Mouse (Mus musculus) midbrain, embryonic 16.5 days (tissue): Measurements from ENCODE around the gene Wnt10b. TPM values are rescaled to one million over a fixed set of nuclear protein-coding genes. Genes with fewer than 3 reads are reported as not detected.

Source experiments
- ATAC-seq: fragments of 200-750 bp; cut with Nextera tagmentation; 2 replicates; pipeline ENCODE4 v1.8.0; 2017; ENCODE audit warnings: moderate TSS enrichment
- H3K27ac ChIP-seq: fragments of 300-500 bp; sonication (generic); 2 replicates; pipeline ENCODE4 v1.5.1; 2014; ENCODE audit warnings: mild to moderate bottlenecking, low read length, mixed read lengths
- H3K27me3 ChIP-seq: fragments of 300-500 bp; sonication (generic); 2 replicates; pipeline ENCODE4 v1.6.1; 2014; ENCODE audit warnings: low read depth, low read length, mixed read lengths; ENCODE audit not compliant: control insufficient read depth, insufficient read depth
- H3K36me3 ChIP-seq: fragments of 300-500 bp; sonication (generic); 2 replicates; pipeline ENCODE4 v1.6.1; 2014; ENCODE audit warnings: mild to moderate bottlenecking, low read length, moderate library complexity, mixed read lengths; ENCODE audit not compliant: control insufficient read depth, insufficient read depth
- H3K4me1 ChIP-seq: fragments of 300-500 bp; sonication (generic); 2 replicates; pipeline ENCODE4 v1.6.1; 2014; ENCODE audit warnings: mild to moderate bottlenecking, low read length, mixed read lengths; ENCODE audit not compliant: control insufficient read depth, insufficient read depth
- H3K4me2 ChIP-seq: fragments of 300-500 bp; sonication (generic); 2 replicates; pipeline ENCODE4 v1.6.1; 2014; ENCODE audit warnings: mild to moderate bottlenecking, low read length, mixed read lengths
- H3K4me3 ChIP-seq: fragments of 300-500 bp; sonication (generic); 2 replicates; pipeline ENCODE4 v1.5.1; 2014; ENCODE audit warnings: low read depth, mild to moderate bottlenecking, low read length, moderate library complexity, mixed read lengths
- H3K9ac ChIP-seq: fragments of 300-500 bp; sonication (generic); 2 replicates; pipeline ENCODE4 v1.6.1; 2014; ENCODE audit warnings: low read depth, low read length, mixed read lengths
- H3K9me3 ChIP-seq: fragments of 300-500 bp; sonication (generic); replicated peaks from 2 replicates; pipeline ENCODE4 v1.6.1; 2014; ENCODE audit warnings: mild to moderate bottlenecking, low read length, mixed read lengths; ENCODE audit not compliant: control insufficient read depth, poor library complexity, severe bottlenecking
- WGBS: fragments of 180-500 bp; shearing (Covaris S2); extraction: QIAGEN DNeasy Blood & Tissue Kit; methylation state at CpG from one replicate; pipeline ENCODE4 v1.1.7; 2014; 5-methylcytosine and 5-hydroxymethylcytosine counted together
- polyA plus RNA-seq: library from polyadenylated mRNA; unstranded; fragments of >200 nt; fragmentation: Nextera tagmentation; extraction: Ambion mirVana; gene quantifications from 2 replicates; pipeline ENCODE4 v1.2.1, GENCODE M21; 2015

Gene Wnt10b
- polyA plus RNA-seq, 1 experiment from 2014 or later: not detected

DNA sequence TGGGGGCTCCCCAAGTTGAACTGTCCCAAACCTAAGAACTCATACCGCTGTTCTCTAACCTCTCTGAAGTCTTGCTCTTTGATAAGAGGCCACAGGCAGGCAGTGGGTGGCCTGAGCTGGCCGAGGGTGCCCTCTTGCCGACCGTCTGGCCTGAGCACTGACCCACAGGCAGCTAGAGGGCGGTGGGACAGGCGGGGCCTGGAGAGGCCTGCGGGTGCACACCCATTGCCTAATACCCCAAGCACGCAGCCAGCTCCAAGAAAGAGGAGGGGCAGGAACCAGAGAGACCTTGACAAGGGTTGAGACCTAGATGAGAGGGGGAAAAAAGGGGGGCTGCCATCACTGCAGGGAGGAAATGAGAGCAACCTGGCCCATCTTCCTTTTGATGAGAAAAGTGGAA is 2.1 kb upstream of the Wnt10b start:
- Histone ChIP-seq H3K4me1 (peaks cover 12% of the 10 kb centered on the region; the same call in 1 of the 2 replicates), H3K27me3 (peaks cover 66% of the 10 kb centered on the region), H3K9ac (no peak overlapping the region), H3K4me3 (no peak overlapping the region), H3K9me3 (no peaks in the 10 kb centered on the region; the same call in 1 of the 2 replicates), H3K4me2 (no peak overlapping the region), H3K27ac (no peak overlapping the region), H3K36me3 (no peaks in the 10 kb centered on the region)
- ATAC-seq: no peak
- WGBS: under 1% methylated on average over 8 of the region's 8 CpGs

DNA sequence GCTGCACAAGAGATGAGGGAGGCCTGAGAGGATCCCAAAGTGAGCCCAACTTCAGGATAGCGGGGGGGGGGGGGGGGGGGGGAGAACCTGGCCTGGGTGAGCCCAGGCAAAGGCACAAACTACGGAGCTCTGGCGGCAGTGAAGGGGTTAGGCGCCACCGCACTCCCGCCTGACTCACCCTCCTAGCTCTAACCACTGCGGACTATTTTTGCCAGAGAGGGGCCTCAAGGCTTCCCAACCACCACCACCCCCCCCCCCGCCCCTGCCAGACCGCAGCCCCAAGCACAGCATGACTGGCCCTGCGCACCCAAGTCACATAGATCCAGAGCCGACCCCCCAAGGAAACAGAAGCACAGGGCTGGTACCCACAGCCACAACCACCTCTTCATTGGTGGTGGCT is 856 bp upstream of the Wnt10b start:
- no peaks in the 10 kb centered on the region for H3K36me3 ChIP-seq
- H3K4me2 ChIP-seq: no peak overlapping the region
- H3K9ac ChIP-seq: no peak overlapping the region
- peaks cover 77% of the 10 kb centered on the region for H3K27me3 ChIP-seq
- ATAC-seq: no peak
- no peak overlapping the region for H3K27ac ChIP-seq
- WGBS: 10% methylated on average over 4 of the region's 11 CpGs
- H3K9me3 ChIP-seq: no peaks in the 10 kb centered on the region; the same call in 1 of the 2 replicates
- H3K4me3 ChIP-seq: no peak overlapping the region
- peaks cover 12% of the 10 kb centered on the region; the same call in 1 of the 2 replicates for H3K4me1 ChIP-seq

DNA sequence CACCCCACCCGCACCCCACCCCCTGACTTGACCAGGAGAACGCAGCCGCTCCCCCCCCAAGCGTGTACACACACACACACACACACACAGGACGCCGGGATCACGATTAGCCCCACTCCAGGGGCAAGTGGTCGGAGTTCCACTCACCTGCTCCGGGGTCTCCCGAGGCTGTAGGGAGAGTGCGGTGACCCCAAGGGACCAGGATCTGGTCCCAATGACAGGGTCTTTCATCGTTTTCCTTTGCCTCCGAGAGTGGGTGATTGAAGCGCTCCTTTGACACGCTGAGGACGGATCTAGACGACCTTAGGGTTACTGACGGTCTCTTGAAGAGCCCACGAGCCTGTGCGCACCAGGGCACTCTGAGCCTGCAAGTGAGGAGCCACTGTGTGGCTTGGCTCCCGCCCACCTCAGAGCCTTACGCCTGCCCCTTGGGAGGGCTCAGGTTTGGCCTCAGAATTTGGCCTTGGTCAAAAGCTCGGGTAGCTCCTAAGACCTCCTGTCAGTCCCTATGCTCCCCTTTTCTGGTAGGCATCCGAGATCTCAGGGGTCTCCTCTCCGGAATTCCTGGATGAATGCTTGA is 331 bp upstream of the Wnt10b start:
- peaks cover 81% of the 10 kb centered on the region for H3K27me3 ChIP-seq
- no peaks in the 10 kb centered on the region for H3K36me3 ChIP-seq
- peak overlapping the region; percentile 17 for H3K4me3 ChIP-seq
- H3K9ac ChIP-seq: no peak overlapping the region
- peaks cover 12% of the 10 kb centered on the region; the same call in 1 of the 2 replicates for H3K4me1 ChIP-seq
- ATAC-seq: no peak
- WGBS: 2% methylated on average over 25 of the region's 25 CpGs
- no peak overlapping the region for H3K27ac ChIP-seq
- peak overlapping the region; percentile 49 for H3K4me2 ChIP-seq
- H3K9me3 ChIP-seq: no peaks in the 10 kb centered on the region; the same call in 1 of the 2 replicates

DNA sequence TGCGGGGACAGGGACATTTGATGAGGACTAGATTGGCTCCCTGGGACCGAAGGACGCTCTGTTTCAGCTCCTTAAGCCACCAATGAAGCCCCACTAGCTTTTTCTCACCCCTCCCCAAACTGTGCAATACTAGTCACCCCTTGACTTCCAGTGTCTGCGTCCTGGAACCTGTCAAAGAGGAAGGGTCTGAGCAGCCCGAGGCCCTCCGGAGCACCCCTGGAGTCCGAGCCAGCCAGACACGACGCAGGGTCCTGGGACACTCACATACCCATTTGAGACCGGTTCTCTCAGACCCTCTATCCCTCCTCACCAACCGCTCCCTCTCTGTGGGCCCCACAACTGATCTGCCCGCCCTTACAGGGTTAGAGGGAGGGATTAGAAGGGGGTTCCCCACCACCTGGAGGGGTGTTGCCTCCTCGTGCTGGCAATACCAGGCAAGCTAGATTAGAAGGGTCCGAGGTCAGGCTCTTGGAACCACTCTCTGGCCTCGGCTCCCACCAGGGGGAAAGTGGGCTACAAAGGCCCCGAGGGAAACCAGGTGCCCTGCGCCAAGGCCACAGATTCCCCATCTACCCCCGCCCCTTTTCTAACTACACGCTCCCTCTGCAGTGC is 839 bp downstream of the Wnt10b start:
- Histone ChIP-seq H3K4me2 (no peak overlapping the region), H3K4me1 (peaks cover 12% of the 10 kb centered on the region; the same call in 1 of the 2 replicates), H3K4me3 (no peak overlapping the region), H3K36me3 (no peaks in the 10 kb centered on the region), H3K27me3 (peaks cover 86% of the 10 kb centered on the region), H3K27ac (no peak overlapping the region), H3K9me3 (no peaks in the 10 kb centered on the region; the same call in 1 of the 2 replicates), H3K9ac (no peak overlapping the region; the same call in 1 of the 2 replicates)
- no peak for ATAC-seq
- WGBS: 2% methylated on average over 19 of the region's 19 CpGs

DNA sequence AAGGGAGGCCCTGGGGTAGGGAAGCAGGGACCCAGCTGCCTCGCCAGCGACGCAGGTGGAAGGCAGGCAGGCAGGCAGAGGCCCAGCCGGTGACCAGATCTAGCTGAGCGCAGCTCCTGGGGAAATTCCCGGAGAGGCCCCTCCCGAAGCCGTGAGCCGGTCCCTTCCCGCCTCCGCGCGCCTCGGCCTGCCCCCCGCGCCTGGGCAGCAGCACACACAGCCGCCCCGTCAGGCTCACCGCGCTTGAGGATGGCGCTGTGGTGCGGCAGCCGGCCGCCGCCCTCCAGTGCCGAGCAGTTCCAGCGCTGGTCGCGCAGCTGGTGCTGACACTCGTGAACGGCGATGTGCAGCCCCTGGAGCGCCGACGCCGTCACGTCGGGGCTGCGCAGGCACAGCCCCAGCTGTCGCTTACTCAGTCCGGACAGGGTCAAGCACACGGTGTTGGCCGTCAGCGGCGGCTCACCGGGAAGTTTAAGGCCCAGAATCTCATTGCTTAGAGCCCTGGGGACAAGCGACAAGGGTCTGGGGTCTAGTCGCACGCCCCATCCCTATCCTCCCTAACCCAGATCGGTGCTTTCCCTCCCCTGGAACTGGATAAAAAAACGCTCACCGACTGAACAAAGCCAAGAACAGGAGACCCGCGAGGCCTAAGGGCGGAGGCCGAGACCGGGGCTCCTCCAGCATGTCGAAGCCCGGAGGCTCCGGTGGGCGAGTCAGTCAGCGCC is 1.5 kb downstream of the Wnt10b start:
- under 1% methylated on average over 61 of the region's 62 CpGs for WGBS
- Histone ChIP-seq H3K27ac (no peak overlapping the region), H3K9ac (peak overlapping the region; percentile 54), H3K4me1 (peaks cover 12% of the 10 kb centered on the region; the same call in 1 of the 2 replicates), H3K9me3 (no peaks in the 10 kb centered on the region; the same call in 1 of the 2 replicates), H3K36me3 (no peaks in the 10 kb centered on the region), H3K27me3 (peaks cover 89% of the 10 kb centered on the region), H3K4me3 (peak overlapping the region; percentile 25), H3K4me2 (peak overlapping the region; percentile 41)
- 0 out of 2 replicates have a peak, but pooled peaks have one; percentile 47 for ATAC-seq

DNA sequence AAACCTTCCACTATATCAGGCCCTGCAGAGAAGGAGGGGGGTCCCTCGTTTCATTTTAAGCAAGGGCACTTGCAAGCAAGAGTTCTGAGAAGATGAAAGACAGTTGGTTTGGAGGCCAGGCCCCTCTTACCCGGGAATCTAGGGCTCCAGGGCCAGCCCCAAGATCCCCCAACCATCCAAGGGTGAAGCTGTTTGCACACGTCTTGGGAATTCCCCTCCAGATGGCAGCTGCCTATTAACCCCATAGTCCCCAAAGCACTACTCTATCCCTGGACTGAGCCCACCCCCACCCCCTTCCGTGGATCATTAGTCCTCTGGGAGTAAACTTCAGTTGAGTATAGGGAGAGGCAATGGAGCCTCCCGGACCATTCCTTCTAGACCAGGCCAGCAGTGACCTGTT is 2.4 kb downstream of the Wnt10b start:
- Histone ChIP-seq H3K9ac (no peak overlapping the region), H3K9me3 (no peaks in the 10 kb centered on the region; the same call in 1 of the 2 replicates), H3K4me3 (no peak overlapping the region), H3K4me1 (peaks cover 12% of the 10 kb centered on the region; the same call in 1 of the 2 replicates), H3K36me3 (no peaks in the 10 kb centered on the region), H3K4me2 (no peak overlapping the region), H3K27ac (no peak overlapping the region), H3K27me3 (peaks cover 86% of the 10 kb centered on the region)
- 4% methylated on average over 5 of the region's 5 CpGs for WGBS
- no peak for ATAC-seq

DNA sequence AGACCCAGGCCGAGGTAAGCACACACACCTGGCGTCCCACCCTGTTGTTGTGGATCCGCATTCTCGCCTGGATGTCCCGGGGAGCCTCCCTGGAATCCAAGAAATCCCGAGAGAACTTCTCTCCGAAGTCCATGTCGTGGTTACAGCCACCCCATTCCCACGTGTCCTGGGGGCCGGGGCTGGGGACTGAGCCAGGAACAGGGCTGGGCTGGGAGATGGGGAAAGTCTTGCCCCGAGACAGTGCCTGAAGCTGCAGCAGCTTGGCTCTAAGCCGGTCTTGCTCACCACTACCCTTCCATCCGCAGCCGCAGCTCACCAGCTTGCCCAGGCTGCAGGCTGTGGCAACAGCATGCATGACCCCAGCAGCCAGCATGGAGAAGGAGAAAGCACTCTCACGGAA is 3.9 kb downstream of the Wnt10b start:
- H3K9me3 ChIP-seq: no peaks in the 10 kb centered on the region
- no peak overlapping the region for H3K4me3 ChIP-seq
- peaks cover 12% of the 10 kb centered on the region; the same call in 1 of the 2 replicates for H3K4me1 ChIP-seq
- WGBS: 15% methylated on average over 15 of the region's 15 CpGs
- H3K27ac ChIP-seq: no peak overlapping the region
- peaks cover 76% of the 10 kb centered on the region for H3K27me3 ChIP-seq
- H3K4me2 ChIP-seq: no peak overlapping the region
- no peaks in the 10 kb centered on the region for H3K36me3 ChIP-seq
- H3K9ac ChIP-seq: no peak overlapping the region
- no peak for ATAC-seq

DNA sequence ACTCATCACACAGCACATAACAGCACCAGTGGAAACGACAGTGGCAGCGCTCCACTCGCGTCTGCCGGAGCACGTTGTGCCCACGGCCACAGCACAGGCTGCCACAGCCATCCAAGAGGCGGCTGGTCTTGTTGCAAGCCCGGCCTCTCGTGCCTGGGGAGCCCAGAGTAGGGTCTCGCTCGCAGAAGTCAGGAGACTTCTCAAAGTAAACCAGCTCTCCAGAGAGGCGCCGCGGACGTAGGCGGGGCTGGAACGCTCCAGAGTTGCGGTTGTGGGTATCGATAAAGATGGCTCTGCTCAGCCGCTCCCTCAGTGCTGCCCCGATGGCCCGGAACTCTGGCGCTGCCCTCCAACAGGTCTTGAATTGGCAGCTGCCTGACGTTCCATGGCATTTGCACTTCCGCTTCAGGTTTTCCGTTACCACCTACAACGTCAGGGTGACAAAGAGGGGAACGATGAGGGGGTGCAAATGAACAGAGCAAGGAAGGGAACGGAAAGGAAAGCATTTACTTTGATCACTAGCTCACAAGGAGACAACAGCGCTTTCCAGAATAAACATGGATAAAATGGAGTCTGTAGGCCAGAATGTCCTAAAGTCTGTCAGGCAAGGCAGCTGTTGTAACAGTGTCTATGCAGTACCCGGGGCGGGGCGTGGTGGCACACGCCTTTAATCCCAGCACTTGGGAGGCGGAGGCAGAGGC is 5.3 kb downstream of the Wnt10b start:
- Histone ChIP-seq H3K9ac (no peak overlapping the region), H3K27ac (no peak overlapping the region), H3K9me3 (no peaks in the 10 kb centered on the region), H3K36me3 (no peaks in the 10 kb centered on the region), H3K27me3 (peaks cover 70% of the 10 kb centered on the region), H3K4me2 (peak overlapping the region; percentile 37), H3K4me1 (peaks cover 5% of the 10 kb centered on the region; the same call in 1 of the 2 replicates), H3K4me3 (peak overlapping the region; percentile 18)
- no peak for ATAC-seq
- 2% methylated on average over 36 of the region's 36 CpGs for WGBS
